Mouse (Mus musculus) thymus, postnatal 10 days (tissue): ENCODE measurements around the gene Smyd1.
A peak's percentile ranks its signal among the peaks of the same experiment; 100 is the strongest.
"Not testable (repeated sequence)": the region's sequence is repeated elsewhere in the genome, so short reads cannot be mapped to it uniquely, and the experiment has no call there.

Source experiments
- DNase-seq, 2 experiments: peaks; one replicate each; pipeline ENCODE4 v3.0.0; 2021; ENCODE audit warnings: low spot score in 2 of 2

Gene Smyd1

DNA sequence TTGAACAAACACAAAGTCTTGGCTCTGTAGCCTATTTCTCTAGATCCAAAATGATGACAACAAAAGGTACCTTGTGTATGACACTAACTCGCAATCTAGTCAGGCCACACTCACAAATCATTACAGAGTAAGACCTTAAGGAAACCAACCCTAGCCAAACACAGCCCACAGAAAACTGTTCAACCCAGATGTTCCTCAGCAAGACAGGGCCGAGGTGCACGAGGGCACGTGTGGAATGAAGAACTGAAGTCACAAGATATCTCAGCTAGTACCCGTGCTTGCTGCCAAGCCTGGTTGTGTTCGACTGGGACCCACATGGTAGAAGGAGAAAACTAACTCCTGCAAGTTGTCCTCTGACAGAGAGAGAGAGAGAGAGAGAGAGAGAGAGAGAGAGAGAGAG is 7.8 kb upstream of the Smyd1 start:
- no peak for DNase-seq

DNA sequence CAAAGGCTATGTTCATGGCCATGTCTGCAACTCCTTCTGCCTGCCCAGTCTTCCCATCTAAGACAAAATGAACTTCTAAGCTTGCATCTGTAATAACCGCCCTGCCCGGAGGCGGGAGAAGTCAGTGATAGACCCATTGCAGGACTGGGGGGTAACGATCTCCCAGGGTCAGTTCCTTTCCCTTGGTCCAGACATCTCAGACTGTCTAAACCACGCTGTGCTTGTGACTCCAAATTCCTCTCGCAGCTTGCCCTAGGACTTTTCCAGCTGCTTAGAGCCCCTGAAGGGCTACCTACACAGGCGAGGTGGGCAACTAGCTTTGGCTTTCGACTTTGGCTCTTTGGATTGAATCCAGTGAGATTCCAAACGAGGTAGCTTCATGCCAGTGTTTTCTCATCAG is 2.8 kb upstream of the Smyd1 start:
- DNase-seq = no peak

GRCm38 (mm10) chr6:71322491-71322921 is 473 bp upstream of the Smyd1 start, which contains the start of gene Cd8b1:
Gene Cd8b1 (plus strand): TSS chr6:71322788.
- DNase-seq = peak; percentile 92 to 95

- DNase-seq = peak; percentile 76 to 83
These were observed 14.5 kb downstream of the Smyd1 start for GRCm38 (mm10) chr6:71307486-71307885.

GRCm38 (mm10) chr6:71302097-71302731 is 19.8 kb downstream of the Smyd1 start:
- DNase-seq = peak; percentile 84 to 92

GRCm38 (mm10) chr6:71298751-71299150 is 23.3 kb downstream of the Smyd1 start:
- DNase-seq = peak in 1 of 2 experiments; percentile 63

DNA sequence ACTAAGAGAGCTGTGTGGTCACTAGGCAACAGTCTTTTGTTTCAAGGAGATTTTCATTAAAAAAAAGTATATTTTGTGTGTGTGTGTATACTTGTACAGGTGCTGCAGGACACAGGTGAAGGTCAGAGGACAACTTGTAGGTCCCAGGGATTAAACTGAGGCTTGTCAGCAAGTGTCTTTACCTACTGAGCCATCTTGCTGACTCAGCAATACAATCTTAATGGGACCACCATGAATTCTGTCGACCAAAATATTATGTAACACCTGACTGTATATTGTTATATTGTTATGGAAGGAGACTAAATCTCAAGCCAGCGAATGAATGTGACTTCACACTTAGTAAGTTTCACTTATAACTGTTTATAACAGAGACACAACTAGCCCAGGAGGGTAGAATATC is 24.0 kb downstream of the Smyd1 start:
- no peak for DNase-seq

GRCm38 (mm10) chr6:71295303-71295702 is 26.7 kb downstream of the Smyd1 start:
- no peak for DNase-seq

DNA sequence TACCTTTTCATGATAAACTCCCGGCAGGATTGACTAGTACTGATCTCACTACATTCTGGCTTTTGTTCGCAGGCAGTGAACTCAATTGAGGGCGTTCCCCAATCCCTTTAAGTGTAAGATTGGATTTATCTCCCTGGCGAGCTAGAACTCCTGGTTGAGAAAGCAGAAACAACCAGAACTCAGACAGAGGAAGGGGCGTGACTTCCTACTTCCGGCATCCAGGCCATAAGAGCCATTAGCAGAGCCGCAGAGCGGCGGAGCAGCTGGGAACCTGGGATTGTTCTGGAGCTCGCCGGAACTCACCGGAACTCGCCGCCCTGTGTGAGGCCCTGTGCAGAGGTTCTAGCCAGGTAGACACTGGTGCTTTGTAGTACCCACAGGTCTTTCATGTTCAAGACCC is 28.5 kb downstream of the Smyd1 start:
- no peak for DNase-seq

GRCm38 (mm10) chr6:71279418-71279817 is 42.6 kb downstream of the Smyd1 start:
- no peak for DNase-seq

GRCm38 (mm10) chr6:71274621-71275020 is 47.4 kb downstream of the Smyd1 start:
- no peak for DNase-seq

DNA sequence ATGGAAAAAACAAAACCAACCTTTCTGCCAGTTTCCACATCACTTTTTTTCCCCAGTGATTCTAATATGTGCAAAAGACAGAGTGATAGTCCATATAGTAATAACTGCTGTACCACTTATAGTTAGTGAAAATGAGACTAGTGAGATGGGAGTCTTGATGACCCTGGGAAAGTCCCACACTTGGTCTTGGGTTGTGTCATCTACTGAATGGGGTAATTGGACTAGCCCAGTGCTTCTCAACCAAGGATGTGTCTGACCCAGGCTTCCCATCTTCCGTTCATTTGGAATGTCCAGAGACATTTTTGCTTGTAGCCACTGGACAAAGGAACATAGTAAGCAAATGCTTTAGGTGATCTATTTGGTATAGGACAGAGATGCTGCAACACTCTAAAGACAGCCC is 48.3 kb downstream of the Smyd1 start:
- DNase-seq = no peak

- DNase-seq = no peak
These were observed 49.7 kb downstream of the Smyd1 start for GRCm38 (mm10) chr6:71272316-71272741.

GRCm38 (mm10) chr6:71271389-71272315 is 50.4 kb downstream of the Smyd1 start, which contains the start of gene Krcc1:
Gene Krcc1 (plus strand): TSS chr6:71271677.
- DNase-seq = peak; percentile 92 to 93

DNA sequence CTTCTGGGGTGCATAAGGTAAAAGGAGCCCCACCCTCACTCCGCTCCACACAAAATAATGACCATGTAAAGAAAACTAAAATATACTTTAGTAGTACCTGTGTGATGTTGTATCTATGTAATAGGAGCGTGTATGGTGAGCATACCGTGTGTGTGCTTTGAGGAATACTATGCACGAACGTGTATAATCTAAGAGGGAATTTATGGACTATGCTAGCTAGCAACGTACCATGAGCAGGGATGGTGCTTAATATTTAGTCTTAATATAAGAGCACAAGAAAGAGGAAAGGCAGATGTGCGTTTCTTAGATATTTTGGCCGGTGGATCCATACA is 51.0 kb downstream of the Smyd1 start:
- no peak for DNase-seq

DNA sequence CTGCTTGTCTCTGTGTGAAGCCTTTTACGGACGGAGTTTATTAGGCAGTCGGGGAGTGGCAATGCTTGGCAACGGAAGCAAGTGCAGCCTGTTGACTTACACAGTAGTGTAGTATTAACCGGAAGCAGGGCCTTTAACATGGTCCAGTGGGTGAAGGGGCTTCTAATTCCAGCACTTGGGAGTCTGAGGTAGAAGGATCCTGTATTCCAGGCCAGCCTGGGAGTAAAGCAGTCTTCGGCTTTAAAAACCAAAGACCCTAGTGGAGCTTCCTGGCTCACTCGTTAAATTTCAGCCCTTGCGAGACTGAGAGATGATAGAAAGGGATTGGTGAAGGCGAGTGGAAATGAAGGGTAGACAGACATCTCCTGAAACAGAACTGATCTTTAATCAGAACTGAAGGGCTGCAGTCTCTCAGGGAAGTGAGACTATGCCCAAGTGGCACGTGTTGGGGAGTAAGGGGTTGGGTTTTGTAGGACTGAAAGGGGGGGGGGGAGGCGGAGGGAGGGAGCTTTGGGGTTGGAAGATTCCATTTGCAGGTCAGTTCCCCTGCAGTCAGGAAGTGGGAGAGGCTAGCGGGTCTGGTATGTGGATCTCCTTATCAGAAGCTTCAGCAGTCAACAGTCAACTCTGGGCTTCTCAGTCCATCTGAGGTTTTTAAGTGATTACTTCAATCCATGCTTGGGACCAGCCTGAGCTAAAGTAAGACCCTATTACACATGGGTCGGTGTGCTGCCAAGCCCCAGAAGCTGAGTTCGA is 51.6 kb downstream of the Smyd1 start:
- peak; percentile 11 to 17 for DNase-seq

- DNase-seq = not testable (repeated sequence)
These were observed 52.4 kb downstream of the Smyd1 start for GRCm38 (mm10) chr6:71269686-71270050.

DNA sequence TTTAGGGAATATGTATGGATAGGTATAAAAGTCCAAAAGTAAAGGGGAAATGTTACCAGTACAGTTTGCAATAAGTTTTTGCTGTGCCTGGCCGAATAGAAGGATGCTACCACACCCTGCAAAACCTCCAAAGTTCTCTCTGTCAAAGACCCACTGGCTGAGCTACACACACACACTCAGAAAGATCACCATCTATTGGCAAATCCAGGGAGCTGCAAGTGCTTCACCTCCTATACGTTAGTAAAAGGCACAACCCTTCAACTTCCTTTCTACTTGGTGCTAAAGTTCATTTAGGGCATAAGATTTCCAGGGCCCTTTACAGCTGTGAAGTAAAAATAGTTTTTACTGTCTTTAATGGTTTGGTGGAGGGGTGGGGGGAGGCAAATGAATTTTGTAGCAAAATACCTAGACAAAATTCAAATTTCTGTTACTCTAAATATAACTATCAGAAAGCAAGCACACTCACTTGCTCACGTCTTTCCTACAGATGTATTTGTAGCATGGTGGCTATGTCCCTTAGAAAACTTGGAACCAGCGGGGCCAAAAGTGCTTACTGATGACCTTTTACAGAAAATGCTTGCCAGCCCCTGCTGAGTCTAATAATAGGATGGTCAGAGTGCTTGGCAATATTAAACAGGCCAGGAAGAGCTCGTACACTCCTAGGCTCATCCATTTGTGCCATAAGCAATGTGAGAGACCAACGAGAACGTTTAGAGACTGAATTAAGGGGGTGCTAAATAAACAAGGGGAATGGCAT is 52.9 kb downstream of the Smyd1 start:
- peak; percentile 47 to 64 for DNase-seq

DNA sequence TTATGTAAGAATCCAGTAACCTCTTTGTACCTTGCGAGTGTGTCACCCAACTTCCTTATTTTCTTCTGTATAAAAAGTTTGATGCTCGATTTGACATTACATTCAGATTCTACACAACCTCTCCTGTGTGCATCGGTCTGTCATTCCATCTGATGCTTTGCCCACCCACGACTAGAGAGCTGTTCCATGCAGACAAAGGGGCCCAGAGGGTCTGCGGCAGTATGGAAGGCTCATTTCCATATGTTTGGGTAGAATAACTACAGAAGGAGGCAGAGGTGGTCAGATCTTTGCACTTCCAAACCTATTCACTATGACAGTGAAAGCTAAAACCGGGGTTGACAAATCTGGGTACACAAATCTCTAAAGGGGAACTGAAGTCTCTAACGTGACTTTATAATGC is 54.4 kb downstream of the Smyd1 start:
- not testable (repeated sequence) for DNase-seq

- no peak for DNase-seq
These were observed 59.7 kb downstream of the Smyd1 start for GRCm38 (mm10) chr6:71262142-71262833.

- no peak for DNase-seq
These were observed 61.0 kb downstream of the Smyd1 start for GRCm38 (mm10) chr6:71261060-71261459.
